Mouse (Mus musculus) MEL (cell line): ENCODE measurements around the gene Grip1. TPM values are rescaled to one million over a fixed set of nuclear protein-coding genes. Genes with fewer than 3 reads are reported as not detected.

Source experiments
- DNase-seq: peaks from one replicate; pipeline ENCODE4 v3.0.0; 2011; ENCODE audit warnings: low read depth, low spot score
- H3K27ac ChIP-seq: 2 replicates; pipeline ENCODE4 v1.5.1; 2012; ENCODE audit warnings: low read depth, mild to moderate bottlenecking, control low read depth, low read length, moderate library complexity; ENCODE audit not compliant: control insufficient read depth
- H3K27me3 ChIP-seq, 2 experiments: fragments of 150-350 bp in 1 of 2; sonication (generic) in 1 of 2; 2 replicates each; pipeline ENCODE4 v1.6.1; 2012; ENCODE audit warnings: low read length in 2 of 2, mild to moderate bottlenecking in 2 of 2, improper control_type of control experiment in 1 of 2, moderate library complexity in 1 of 2; ENCODE audit not compliant: insufficient read depth in 2 of 2, control insufficient read depth in 1 of 2
- H3K36me3 ChIP-seq, 2 experiments: 2 replicates each; pipeline ENCODE4 v1.6.1; 2012 to 2014; ENCODE audit warnings: low read length in 2 of 2, improper control_type of control experiment in 1 of 2, inconsistent platforms in 1 of 2, mild to moderate bottlenecking in 1 of 2; ENCODE audit not compliant: insufficient read depth in 2 of 2, control insufficient read depth in 1 of 2
- H3K4me1 ChIP-seq, 2 experiments: fragments of 150-350 bp in 1 of 2; sonication (generic) in 1 of 2; 2 replicates each; pipeline ENCODE4 v1.6.1; 2012; ENCODE audit warnings: low read length in 2 of 2, improper control_type of control experiment in 1 of 2, mild to moderate bottlenecking in 1 of 2; ENCODE audit not compliant: insufficient read depth in 2 of 2, control insufficient read depth in 1 of 2
- H3K4me3 ChIP-seq, 2 experiments: fragments of 150-350 bp in 1 of 2; sonication (generic) in 1 of 2; 2 replicates each; pipeline ENCODE4 v1.5.1; 2012; ENCODE audit warnings: low read depth in 2 of 2, low read length in 2 of 2, mild to moderate bottlenecking in 2 of 2, moderate library complexity in 2 of 2, control low read depth in 1 of 2, improper control_type of control experiment in 1 of 2; ENCODE audit not compliant: control insufficient read depth in 1 of 2, insufficient read depth in 1 of 2
- H3K79me2 ChIP-seq: 2 replicates; pipeline ENCODE4 v1.6.1; 2012; ENCODE audit warnings: mild to moderate bottlenecking, low read length, moderate library complexity; ENCODE audit not compliant: control insufficient read depth, poor library complexity, insufficient read depth
- H3K9ac ChIP-seq: 2 replicates; pipeline ENCODE4 v1.6.1; 2012; ENCODE audit warnings: low read depth, mild to moderate bottlenecking, control low read depth, low read length, moderate library complexity; ENCODE audit not compliant: control insufficient read depth, poor library complexity, severe bottlenecking
- H3K9me3 ChIP-seq: fragments of 150-350 bp; sonication (generic); replicated peaks from 2 replicates; pipeline ENCODE4 v1.6.1; 2012; ENCODE audit warnings: mild to moderate bottlenecking, low read length, improper control_type of control experiment, moderate library complexity; ENCODE audit not compliant: insufficient read depth
- BHLHE40 ChIP-seq: IDR thresholded peaks from 2 replicates; pipeline ENCODE4 v1.6.1; 2012; ENCODE audit warnings: low read depth, mild to moderate bottlenecking, inconsistent platforms, low read length, improper control_type of control experiment, borderline replicate concordance
- CHD1 ChIP-seq: IDR thresholded peaks from 2 replicates; pipeline ENCODE4 v1.6.1; 2012; ENCODE audit warnings: low read depth, mild to moderate bottlenecking, inconsistent platforms, low read length, improper control_type of control experiment
- CHD2 ChIP-seq: IDR thresholded peaks from 2 replicates; pipeline ENCODE4 v1.6.1; 2011; ENCODE audit warnings: low read length, improper control_type of control experiment
- CTCF ChIP-seq, 3 experiments: IDR thresholded peaks in 2 of 3; conservative IDR thresholded peaks in 1 of 3; 2 replicates each; pipeline ENCODE4 v1.5.1; 2011 to 2012; ENCODE audit warnings: low read length in 3 of 3, low read depth in 2 of 3, mild to moderate bottlenecking in 2 of 3, improper control_type of control experiment in 1 of 3, inconsistent platforms in 1 of 3, mixed read lengths in 1 of 3, moderate library complexity in 1 of 3; ENCODE audit not compliant: control insufficient read depth in 1 of 3, insufficient read depth in 1 of 3, poor library complexity in 1 of 3, severe bottlenecking in 1 of 3
- E2F4 ChIP-seq: IDR thresholded peaks from 2 replicates; pipeline ENCODE4 v1.6.1; 2011; ENCODE audit warnings: low read depth, low read length, improper control_type of control experiment, borderline replicate concordance
- EP300 ChIP-seq, 2 experiments: IDR thresholded peaks; 2 replicates each; pipeline ENCODE4 v1.6.1; 2011; ENCODE audit warnings: improper control_type of control experiment in 2 of 2, low read length in 2 of 2, low read depth in 1 of 2, mild to moderate bottlenecking in 1 of 2
- ETS1 ChIP-seq: IDR thresholded peaks from 2 replicates; pipeline ENCODE4 v1.6.1; 2012; ENCODE audit warnings: low read depth, mild to moderate bottlenecking, inconsistent platforms, low read length, improper control_type of control experiment, moderate library complexity
- GABPA ChIP-seq: IDR thresholded peaks from 2 replicates; pipeline ENCODE4 v1.6.1; 2012; ENCODE audit warnings: low read depth, mild to moderate bottlenecking, inconsistent platforms, low read length, improper control_type of control experiment, moderate library complexity
- JUND ChIP-seq: IDR thresholded peaks from 2 replicates; pipeline ENCODE4 v1.6.1; 2011; ENCODE audit warnings: low read depth, mild to moderate bottlenecking, improper control_type of control experiment, low read length
- MAFK ChIP-seq: IDR thresholded peaks from 2 replicates; pipeline ENCODE4 v1.6.1; 2011; ENCODE audit warnings: low read depth, mild to moderate bottlenecking, low read length, improper control_type of control experiment, borderline replicate concordance
- MEF2A ChIP-seq: IDR thresholded peaks from 2 replicates; pipeline ENCODE4 v1.6.1; 2014; ENCODE audit warnings: low read depth, mild to moderate bottlenecking, inconsistent platforms, low read length, improper control_type of control experiment; ENCODE audit not compliant: poor library complexity, insufficient replicate concordance, severe bottlenecking; ENCODE audit errors: extremely low read depth
- MXI1 ChIP-seq: IDR thresholded peaks from 2 replicates; pipeline ENCODE4 v1.6.1; 2011; ENCODE audit warnings: mild to moderate bottlenecking, low read depth, low read length, improper control_type of control experiment
- MYB ChIP-seq: IDR thresholded peaks from 2 replicates; pipeline ENCODE4 v1.6.1; 2011; ENCODE audit warnings: mild to moderate bottlenecking, low read depth, low read length, improper control_type of control experiment
- NRF1 ChIP-seq: IDR thresholded peaks from 2 replicates; pipeline ENCODE4 v1.6.1; 2014; ENCODE audit warnings: low read depth, mild to moderate bottlenecking, inconsistent platforms, low read length, improper control_type of control experiment, moderate library complexity; ENCODE audit not compliant: poor library complexity, insufficient read depth, severe bottlenecking
- POLR2AphosphoS2 ChIP-seq: IDR thresholded peaks from 2 replicates; pipeline ENCODE4 v1.6.1; 2011; ENCODE audit warnings: low read length, improper control_type of control experiment
- RAD21 ChIP-seq: IDR thresholded peaks from 2 replicates; pipeline ENCODE4 v1.6.1; 2011; ENCODE audit warnings: mild to moderate bottlenecking, low read depth, low read length, improper control_type of control experiment
- RCOR1 ChIP-seq: IDR thresholded peaks from 2 replicates; pipeline ENCODE4 v1.6.1; 2012; ENCODE audit warnings: low read depth, mild to moderate bottlenecking, inconsistent platforms, low read length, improper control_type of control experiment
- SMC3 ChIP-seq: IDR thresholded peaks from 2 replicates; pipeline ENCODE4 v1.6.1; 2011; ENCODE audit warnings: low read depth, low read length, improper control_type of control experiment
- TAL1 ChIP-seq: IDR thresholded peaks from 2 replicates; pipeline ENCODE4 v1.6.1; 2012; ENCODE audit warnings: mild to moderate bottlenecking, inconsistent platforms, low read length, moderate library complexity, mixed read lengths
- TCF12 ChIP-seq: IDR thresholded peaks from 2 replicates; pipeline ENCODE4 v1.6.1; 2014; ENCODE audit warnings: low read depth, mild to moderate bottlenecking, inconsistent platforms, low read length, improper control_type of control experiment, moderate library complexity
- UBTF ChIP-seq: IDR thresholded peaks from 2 replicates; pipeline ENCODE4 v1.6.1; 2012; ENCODE audit warnings: low read depth, mild to moderate bottlenecking, inconsistent platforms, low read length, improper control_type of control experiment, moderate library complexity, borderline replicate concordance; ENCODE audit not compliant: insufficient read depth
- ZC3H11A ChIP-seq: IDR thresholded peaks from 2 replicates; pipeline ENCODE4 v1.6.1; 2012; ENCODE audit warnings: low read depth, mild to moderate bottlenecking, inconsistent platforms, low read length, improper control_type of control experiment
- ZNF384 ChIP-seq: IDR thresholded peaks from 2 replicates; pipeline ENCODE4 v1.6.1; 2012; ENCODE audit warnings: low read depth, mild to moderate bottlenecking, inconsistent platforms, low read length, improper control_type of control experiment
- polyA plus RNA-seq, 2 experiments: library from polyadenylated mRNA; stranded (reverse) in 1 of 2; unstranded in 1 of 2; fragments of >175 nt in 1 of 2; fragments of >200 nt in 1 of 2; gene quantifications; 2 replicates each; pipeline versions ENCODE4 v1.2.1 to v1.2.4; 2012; ENCODE audit warnings: low replicate concordance in 2 of 2, low read depth in 1 of 2; ENCODE audit not compliant: insufficient read length in 2 of 2, insufficient read depth in 1 of 2, missing spikeins in 1 of 2
- total RNA-seq: library from RNA; depleted of rRNA; stranded (reverse); fragments of 300-350 nt; gene quantifications from 2 replicates; pipeline ENCODE4 v1.2.3, GENCODE M21; 2012

Gene Grip1
- total and polyA plus RNA-seq, 3 experiments, result 0.04 TPM; not detected in 2

GRCm38 (mm10) chr10:119998475-119998874 is 544.8 kb downstream of the Grip1 start:
- no peak overlapping the region for H3K9ac ChIP-seq
- H3K4me3 ChIP-seq, result no peak overlapping the region
- no peak for DNase-seq
- H3K9me3 ChIP-seq, result no peaks in the 10 kb centered on the region
- H3K36me3 ChIP-seq, result no peaks in the 10 kb centered on the region
- no peaks in the 10 kb centered on the region for H3K27me3 ChIP-seq
- no peak overlapping the region for H3K27ac ChIP-seq
- H3K79me2 ChIP-seq, result no peaks in the 10 kb centered on the region
- TF ChIP-seq BHLHE40 (no peak), EP300 (IDR thresholded peaks at IDR 0.05; ENCODE audit: low read depth in 1 of 2, low read length in 2 of 2) (no peak), TCF12 (no peak), POLR2AphosphoS2 (no peak), RCOR1 (no peak), ZNF384 (no peak), MXI1 (no peak), ZC3H11A (no peak), TAL1 (no peak), SMC3 (no peak), JUND (no peak), CTCF (IDR thresholded peaks at IDR 0.05 in 2 of 3, conservative IDR thresholded peaks at IDR 0.05 in 1 of 3; ENCODE audit: control insufficient read depth in 1 of 3, insufficient read depth in 1 of 3, low read depth in 2 of 3, low read length in 3 of 3, poor library complexity in 1 of 3, severe bottlenecking in 1 of 3) (no peak), UBTF (no peak), CHD1 (no peak), CHD2 (no peak)
- H3K4me1 ChIP-seq, result no peaks in the 10 kb centered on the region

- no peaks in the 10 kb centered on the region for H3K9me3 ChIP-seq
- DNase-seq, result no peak
These were observed 548.5 kb downstream of the Grip1 start for GRCm38 (mm10) chr10:120002149-120002548.

More at GRCm38 (mm10) chr10:120002149-120002548, 548.5 kb downstream of the Grip1 start:
- Histone ChIP-seq H3K27ac (no peak overlapping the region), H3K9ac (no peak overlapping the region), H3K36me3 (no peaks in the 10 kb centered on the region), H3K4me3 (no peak overlapping the region), H3K79me2 (no peaks in the 10 kb centered on the region)
- no peak for TF ChIP-seq ZNF384
- TF ChIP-seq MEF2A, result no peak
- no peak for TF ChIP-seq MYB
- no peak for TF ChIP-seq NRF1
- TF ChIP-seq ETS1, result no peak
- TF ChIP-seq RAD21, result no peak
- no peak for TF ChIP-seq GABPA
- no peak for TF ChIP-seq MAFK
- TF ChIP-seq MXI1, result no peak
- no peak for TF ChIP-seq UBTF
- TF ChIP-seq E2F4, result no peak
- TF ChIP-seq, all 39 proteins: peak for 0
- H3K27me3 ChIP-seq, result no peaks in the 10 kb centered on the region
- H3K4me1 ChIP-seq, result no peaks in the 10 kb centered on the region
